Mouse (Mus musculus): ENCODE results near the gene Cldn1.

DNA sequence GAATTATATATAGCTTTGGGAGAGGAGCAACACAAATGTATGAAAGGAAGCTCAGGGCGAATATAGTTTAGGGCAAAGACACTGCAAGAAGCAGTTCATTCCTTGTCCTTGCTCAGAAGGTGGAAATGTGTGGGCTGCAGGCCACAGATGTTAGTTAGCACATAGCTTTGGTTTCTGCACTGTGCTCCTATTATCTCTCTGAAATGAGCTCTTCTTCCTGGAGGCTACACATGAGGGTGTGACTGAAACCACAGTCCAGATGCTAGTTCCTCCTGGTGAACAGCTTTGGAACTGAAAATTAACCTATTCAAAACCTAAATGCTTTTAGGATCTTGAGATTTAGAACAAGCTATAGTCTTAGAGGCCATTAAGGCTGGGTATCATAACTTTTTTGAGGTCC is 16.1 kb downstream of the Cldn1 start:
- TF ChIP-seq CTCF (conservative IDR thresholded peaks at IDR 0.05; ENCODE audit: insufficient read depth, insufficient read length, low read depth, low read length) (no peak), POLR2A (IDR thresholded peaks at IDR 0.05; ENCODE audit: low read depth, low read length) (no peak)

Measured in kidney, adult 2 months (tissue).